Mouse (Mus musculus) hindbrain, embryonic 12.5 days (tissue): ENCODE data around the gene Tekt3. TPM values are rescaled to one million over a fixed set of nuclear protein-coding genes. Genes with fewer than 3 reads are reported as not detected.

ENCODE experiments used
- ATAC-seq: fragments of 200-750 bp; cut with Nextera tagmentation; 2 replicates; pipeline ENCODE4 v1.8.0; 2017; ENCODE audit warnings: moderate TSS enrichment; ENCODE audit not compliant: low FRiP score
- H3K27ac ChIP-seq: fragments of 300-500 bp; sonication (generic); 2 replicates; pipeline ENCODE4 v1.5.1; 2016; ENCODE audit warnings: mild to moderate bottlenecking
- H3K27me3 ChIP-seq: fragments of 300-500 bp; sonication (generic); 2 replicates; pipeline ENCODE4 v1.6.1; 2016; ENCODE audit warnings: mild to moderate bottlenecking
- H3K36me3 ChIP-seq: fragments of 300-500 bp; sonication (generic); 2 replicates; pipeline ENCODE4 v1.6.1; 2016; ENCODE audit warnings: mild to moderate bottlenecking
- H3K4me1 ChIP-seq: fragments of 300-500 bp; sonication (generic); 2 replicates; pipeline ENCODE4 v1.6.1; 2016
- H3K4me2 ChIP-seq: fragments of 300-500 bp; sonication (generic); replicated peaks from 2 replicates; pipeline ENCODE4 v1.6.1; 2016; ENCODE audit warnings: mild to moderate bottlenecking
- H3K4me3 ChIP-seq: fragments of 300-500 bp; sonication (generic); 2 replicates; pipeline ENCODE4 v1.5.1; 2016; ENCODE audit warnings: mild to moderate bottlenecking
- H3K9ac ChIP-seq: fragments of 300-500 bp; sonication (generic); 2 replicates; pipeline ENCODE4 v1.6.1; 2016; ENCODE audit warnings: mild to moderate bottlenecking, moderate library complexity
- H3K9me3 ChIP-seq: fragments of 300-500 bp; sonication (generic); replicated peaks from 2 replicates; pipeline ENCODE4 v1.6.1; 2016; ENCODE audit warnings: mild to moderate bottlenecking
- WGBS: fragments of 180-500 bp; shearing (Covaris S2); methylation state at CpG from one replicate; pipeline ENCODE4 v1.1.7; 2016; 5-methylcytosine and 5-hydroxymethylcytosine counted together
- polyA plus RNA-seq: library from polyadenylated mRNA; unstranded; fragments of >200 nt; fragmentation: Nextera tagmentation; extraction: Ambion mirVana; gene quantifications from 2 replicates; pipeline ENCODE4 v1.2.1, GENCODE M21; 2016

Gene Tekt3
- polyA plus RNA-seq, 1 experiment from 2014 or later: not detected

DNA sequence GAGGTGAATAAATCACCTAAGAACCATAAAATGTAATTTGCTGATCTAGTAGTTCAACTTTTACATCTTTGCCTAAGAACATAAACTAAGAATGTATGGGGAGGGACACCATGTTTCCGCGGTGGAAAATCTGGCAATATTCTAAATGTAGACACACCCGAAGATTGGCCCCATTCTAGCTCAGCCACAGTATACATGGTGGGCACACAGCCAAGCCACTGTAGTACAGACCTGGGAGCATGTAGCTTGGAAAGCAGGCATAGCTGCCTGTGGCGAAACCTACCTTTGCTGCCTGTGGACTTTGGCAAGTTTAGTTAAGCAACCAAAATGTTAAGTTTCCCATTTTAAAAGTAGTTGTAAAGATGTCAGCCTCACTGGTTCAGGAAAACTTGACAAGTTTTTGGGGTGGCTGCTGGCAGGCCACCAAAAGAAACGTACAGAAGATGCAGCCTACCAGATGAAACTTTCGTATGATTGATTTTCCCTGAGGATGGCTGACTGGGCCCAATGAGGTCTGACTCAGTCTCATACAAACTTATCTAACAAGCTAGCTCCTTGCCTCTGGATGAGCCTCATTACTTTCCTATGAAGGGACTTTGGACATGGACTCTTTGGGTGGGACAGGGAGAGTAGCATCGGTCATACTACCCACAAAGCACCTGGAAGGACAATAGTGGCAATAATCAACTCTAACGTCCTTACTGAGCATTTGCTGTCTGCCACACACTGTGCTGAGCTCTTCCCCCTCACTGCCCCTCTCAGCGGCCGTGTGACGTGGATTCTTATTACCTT lies 25.8 kb upstream of the Tekt3 start:
- Histone ChIP-seq H3K4me3 (no peak overlapping the region), H3K36me3 (no peaks in the 10 kb centered on the region), H3K9me3 (no peaks in the 10 kb centered on the region), H3K4me2 (no peak overlapping the region), H3K9ac (no peak overlapping the region), H3K4me1 (peaks cover 6% of the 10 kb centered on the region), H3K27me3 (no peaks in the 10 kb centered on the region), H3K27ac (no peak overlapping the region)
- 78% methylated on average over 11 of the region's 11 CpGs for WGBS
- no peak for ATAC-seq

DNA sequence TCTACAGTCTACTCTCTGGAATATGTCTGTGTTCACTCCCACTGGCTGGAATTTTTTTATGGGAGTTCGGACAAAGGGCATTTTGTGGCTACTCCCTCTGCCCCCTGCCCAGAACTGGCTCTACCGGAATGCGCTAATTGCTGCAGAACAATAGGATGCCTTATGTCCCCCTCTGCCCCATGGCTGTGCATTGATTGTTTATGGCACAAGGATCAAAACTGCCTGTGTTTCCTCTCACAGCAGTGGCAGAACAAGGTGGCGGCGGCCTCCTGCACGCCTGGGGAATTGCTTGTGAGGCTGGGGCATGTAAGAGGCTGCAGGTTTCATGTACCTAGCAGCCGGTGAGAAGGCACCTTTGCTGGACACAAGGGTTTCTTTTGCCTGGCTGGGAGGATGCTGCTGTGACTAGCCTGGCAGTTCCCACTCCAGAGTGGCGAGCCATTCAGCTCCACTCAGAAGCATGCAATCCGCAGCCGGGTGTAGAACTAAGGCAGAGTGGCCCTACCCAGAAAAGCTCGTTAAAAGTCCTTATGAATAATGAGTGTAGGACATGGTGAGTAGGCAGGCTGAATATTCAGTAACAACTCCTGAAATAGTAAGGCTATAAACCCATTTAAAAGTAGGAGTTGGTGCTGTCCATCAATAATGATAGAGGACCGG lies 21.3 kb upstream of the Tekt3 start:
- Histone ChIP-seq H3K4me3 (no peak overlapping the region), H3K4me1 (peaks cover 8% of the 10 kb centered on the region), H3K36me3 (no peaks in the 10 kb centered on the region), H3K4me2 (no peak overlapping the region), H3K27ac (no peak overlapping the region), H3K9me3 (no peaks in the 10 kb centered on the region), H3K27me3 (no peaks in the 10 kb centered on the region), H3K9ac (no peak overlapping the region)
- ATAC-seq: no peak
- 48% methylated on average over 12 of the region's 12 CpGs for WGBS

DNA sequence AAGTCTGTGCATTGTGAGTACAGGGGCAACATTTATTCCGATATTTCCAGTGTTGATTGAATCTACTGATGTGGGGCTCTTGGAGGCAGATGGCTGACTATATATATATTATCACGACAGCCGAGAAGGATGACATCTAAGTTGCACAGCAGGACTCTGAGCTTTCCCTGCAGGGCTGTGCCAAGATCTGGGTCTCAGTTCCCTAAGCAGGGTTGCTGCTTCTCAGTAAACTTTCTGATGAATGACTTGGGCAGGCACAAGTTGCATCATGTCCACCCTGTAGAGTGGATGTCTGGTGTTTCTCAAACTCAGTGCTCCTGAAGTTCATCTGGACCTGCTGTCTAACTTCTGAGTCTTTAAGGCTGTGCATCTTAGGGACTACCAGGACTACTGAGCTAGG lies 15.7 kb upstream of the Tekt3 start:
- Histone ChIP-seq H3K36me3 (no peaks in the 10 kb centered on the region), H3K27me3 (no peaks in the 10 kb centered on the region), H3K9me3 (no peaks in the 10 kb centered on the region), H3K27ac (no peak overlapping the region), H3K9ac (no peak overlapping the region), H3K4me3 (no peak overlapping the region), H3K4me1 (peaks cover under 1% of the 10 kb centered on the region; the same call in 1 of the 2 replicates), H3K4me2 (no peak overlapping the region)
- 77% methylated on average over 3 of the region's 3 CpGs for WGBS
- ATAC-seq: no peak

DNA sequence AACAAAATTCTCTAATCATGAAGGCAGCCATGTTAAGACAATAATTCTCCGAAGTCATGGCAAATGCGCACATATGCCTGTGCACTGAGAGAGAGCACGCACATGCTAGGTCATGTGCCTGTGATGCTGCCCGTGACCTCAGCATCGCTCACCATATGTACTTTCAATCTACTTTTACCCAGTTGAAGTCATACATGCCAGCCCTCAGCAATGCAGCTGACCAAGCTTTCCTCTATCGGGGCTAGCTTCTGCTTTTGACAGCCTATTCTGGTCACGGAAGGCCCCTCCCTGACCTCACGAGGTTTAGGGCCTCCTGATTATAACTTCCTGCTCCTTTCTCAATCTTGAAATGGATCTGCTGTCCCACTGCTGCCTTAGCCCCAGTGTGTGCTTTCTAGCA lies 15.1 kb upstream of the Tekt3 start:
- WGBS: 87% methylated on average over 8 of the region's 8 CpGs
- H3K27ac ChIP-seq: no peak overlapping the region
- no peaks in the 10 kb centered on the region for H3K36me3 ChIP-seq

DNA sequence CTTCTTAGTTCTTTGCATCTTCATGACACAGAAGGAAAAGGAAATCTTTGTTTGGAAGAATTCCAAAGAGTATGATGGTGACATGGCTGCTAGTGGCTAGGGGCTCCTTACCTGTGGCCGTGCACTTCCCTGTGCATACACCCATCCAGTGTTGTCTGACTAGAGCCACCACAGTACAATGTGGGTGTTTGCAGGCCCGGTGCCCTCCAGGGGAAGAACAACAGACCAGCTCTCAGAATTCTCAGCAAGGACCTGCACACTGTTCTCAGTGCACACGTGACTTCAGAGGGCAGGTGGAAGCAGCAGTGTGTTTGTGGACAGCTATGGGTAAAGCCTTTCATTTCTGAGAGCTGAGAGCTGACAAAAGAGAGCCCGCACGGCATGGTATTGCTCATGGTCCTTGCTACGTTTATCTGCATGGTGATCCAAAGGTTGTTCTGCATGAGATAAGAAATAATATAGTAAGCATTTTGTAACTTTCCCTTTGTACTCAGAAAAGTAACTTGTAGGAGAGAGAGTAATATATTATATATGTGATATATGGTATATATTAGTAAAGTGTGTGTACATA lies 11.0 kb upstream of the Tekt3 start:
- WGBS: 89% methylated on average over 6 of the region's 6 CpGs
- Histone ChIP-seq H3K36me3 (no peaks in the 10 kb centered on the region), H3K4me3 (no peak overlapping the region), H3K27ac (no peak overlapping the region), H3K4me1 (no peaks in the 10 kb centered on the region), H3K9me3 (no peaks in the 10 kb centered on the region), H3K4me2 (no peak overlapping the region), H3K9ac (no peak overlapping the region), H3K27me3 (no peaks in the 10 kb centered on the region)
- no peak for ATAC-seq

More for the DNA sequence above, 15.1 kb upstream of the Tekt3 start:
- H3K27me3 ChIP-seq: no peaks in the 10 kb centered on the region
- H3K9ac ChIP-seq: no peak overlapping the region
- H3K4me3 ChIP-seq: no peak overlapping the region
- no peak overlapping the region for H3K4me2 ChIP-seq
- no peaks in the 10 kb centered on the region for H3K9me3 ChIP-seq
- no peaks in the 10 kb centered on the region for H3K4me1 ChIP-seq
- ATAC-seq: no peak

DNA sequence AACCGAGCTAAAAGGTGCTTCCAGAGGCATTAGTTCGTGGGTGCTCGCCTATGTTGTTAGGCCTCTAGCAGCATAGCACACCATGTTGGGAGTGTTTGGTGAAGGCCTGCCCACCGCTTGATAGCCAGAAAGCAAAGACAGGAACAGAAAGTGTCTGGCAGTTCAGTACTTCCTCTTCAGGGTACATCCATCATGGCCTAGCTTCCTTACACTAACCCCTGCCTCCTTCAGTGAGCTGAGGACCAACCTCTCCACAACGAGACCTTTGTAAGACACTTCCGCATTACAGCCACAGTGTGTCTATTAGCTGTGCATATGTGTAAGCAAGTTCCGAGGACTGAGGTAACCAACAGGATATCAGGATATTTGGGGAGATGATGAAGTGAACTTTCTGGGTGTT lies 10.4 kb upstream of the Tekt3 start:
- Histone ChIP-seq H3K4me3 (no peak overlapping the region), H3K36me3 (no peaks in the 10 kb centered on the region), H3K27ac (no peak overlapping the region), H3K4me1 (no peaks in the 10 kb centered on the region), H3K9ac (no peak overlapping the region), H3K27me3 (no peaks in the 10 kb centered on the region), H3K4me2 (no peak overlapping the region), H3K9me3 (no peaks in the 10 kb centered on the region)
- ATAC-seq: no peak
- 92% methylated on average over 7 of the region's 7 CpGs for WGBS

DNA sequence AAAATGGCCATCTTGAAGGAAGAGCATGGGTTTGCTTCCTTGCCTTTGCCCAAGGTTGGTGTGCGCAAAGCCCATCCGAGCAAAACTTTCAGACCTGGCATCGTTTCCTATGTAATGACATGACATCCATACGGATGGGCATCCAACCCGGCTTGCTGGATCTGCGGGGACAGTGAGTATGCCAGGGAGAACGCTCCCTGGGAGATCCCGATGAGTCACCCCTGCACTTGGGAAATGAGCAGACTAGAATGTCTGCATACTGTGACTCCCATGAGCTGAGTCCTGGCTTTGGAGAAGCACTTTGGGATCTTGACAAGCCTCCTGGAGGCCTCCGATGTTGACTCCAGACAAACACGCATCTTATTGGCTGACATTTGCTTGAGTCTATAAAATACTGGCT lies 9.5 kb upstream of the Tekt3 start:
- Histone ChIP-seq H3K4me2 (no peak overlapping the region), H3K4me3 (no peak overlapping the region), H3K9me3 (no peaks in the 10 kb centered on the region), H3K36me3 (no peaks in the 10 kb centered on the region), H3K27ac (no peak overlapping the region), H3K9ac (no peak overlapping the region), H3K27me3 (no peaks in the 10 kb centered on the region), H3K4me1 (no peaks in the 10 kb centered on the region)
- WGBS: 93% methylated on average over 10 of the region's 10 CpGs
- no peak for ATAC-seq

DNA sequence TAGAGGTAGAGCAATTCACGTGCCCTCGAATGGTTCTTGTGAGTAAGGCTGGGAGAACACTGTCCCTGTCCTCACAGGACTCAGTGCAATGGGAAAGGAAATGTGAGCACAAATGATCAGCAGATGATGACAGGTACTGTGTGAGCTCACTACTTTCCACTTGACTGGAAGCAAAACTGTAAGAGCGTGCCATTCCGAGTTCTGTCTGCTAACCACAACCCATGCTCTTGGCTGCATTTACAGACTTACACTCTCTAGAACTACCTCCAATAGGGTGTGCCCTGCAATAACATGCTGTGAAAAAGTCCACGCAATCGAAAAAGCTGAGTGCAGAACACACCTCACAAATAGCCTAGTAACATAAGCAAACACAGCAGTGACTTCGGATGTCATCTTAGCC lies 5.9 kb upstream of the Tekt3 start:
- ATAC-seq: no peak
- no peak overlapping the region for H3K4me3 ChIP-seq
- peaks cover 2% of the 10 kb centered on the region; the same call in 1 of the 2 replicates for H3K27me3 ChIP-seq
- H3K27ac ChIP-seq: no peak overlapping the region
- no peaks in the 10 kb centered on the region for H3K9me3 ChIP-seq
- H3K36me3 ChIP-seq: no peaks in the 10 kb centered on the region
- H3K4me1 ChIP-seq: no peaks in the 10 kb centered on the region
- no peak overlapping the region for H3K9ac ChIP-seq
- WGBS: 93% methylated on average over 7 of the region's 7 CpGs
- no peak overlapping the region for H3K4me2 ChIP-seq

DNA sequence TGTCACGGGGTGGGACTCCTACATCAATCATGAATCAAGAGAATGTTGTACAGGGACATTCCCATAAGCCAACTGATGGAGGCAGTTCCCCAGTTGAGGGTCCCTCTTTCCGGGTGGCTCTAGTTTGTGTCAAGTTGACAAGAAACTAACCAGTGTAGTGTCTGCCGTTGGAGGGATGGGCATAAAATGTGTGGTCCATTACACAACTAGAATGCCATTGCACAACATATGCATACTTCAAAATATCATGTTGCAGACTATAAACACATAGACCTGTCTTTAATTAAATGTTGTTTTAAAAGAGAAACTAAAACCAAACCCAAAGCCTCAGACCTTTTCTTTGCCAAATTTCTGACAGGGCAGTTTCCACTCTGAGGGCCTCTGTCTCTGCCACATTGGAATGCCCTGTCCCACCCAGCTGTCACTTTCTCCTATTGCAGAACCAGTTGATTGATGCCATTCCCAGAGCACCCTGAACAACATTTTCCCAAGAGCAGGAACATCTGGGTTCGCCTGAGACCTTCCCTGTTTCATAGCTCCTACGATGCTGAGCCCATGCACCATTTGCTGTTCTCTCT lies 3.0 kb upstream of the Tekt3 start:
- no peak overlapping the region for H3K27ac ChIP-seq
- WGBS: 67% methylated on average over 5 of the region's 5 CpGs
- H3K36me3 ChIP-seq: no peaks in the 10 kb centered on the region
- H3K9ac ChIP-seq: no peak overlapping the region
- no peak for ATAC-seq
- H3K4me2 ChIP-seq: no peak overlapping the region
- peaks cover 4% of the 10 kb centered on the region; the same call in 1 of the 2 replicates for H3K27me3 ChIP-seq
- peaks cover 5% of the 10 kb centered on the region for H3K4me1 ChIP-seq
- H3K4me3 ChIP-seq: no peak overlapping the region
- H3K9me3 ChIP-seq: no peaks in the 10 kb centered on the region

DNA sequence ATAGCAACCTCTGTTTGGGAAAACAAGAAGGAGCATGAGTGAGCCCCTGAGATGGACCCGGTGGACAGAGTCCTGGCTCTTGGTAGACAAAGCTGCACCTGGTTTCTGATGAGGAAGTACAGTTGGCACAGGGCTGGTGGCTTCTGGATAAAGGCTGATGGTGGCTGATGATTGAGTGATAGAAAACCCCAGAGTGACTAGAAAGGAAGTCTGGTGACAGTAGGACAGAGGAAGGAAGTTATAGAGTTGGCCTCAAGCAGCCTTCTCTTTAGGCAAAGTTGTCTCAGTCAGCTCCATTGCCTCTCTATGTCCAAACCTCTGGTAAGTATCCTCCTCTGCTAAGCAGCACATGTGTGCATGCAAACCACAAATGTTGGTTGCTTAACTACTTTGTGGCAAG lies 1.5 kb upstream of the Tekt3 start:
- Histone ChIP-seq H3K4me2 (no peak overlapping the region), H3K4me1 (peaks cover 5% of the 10 kb centered on the region), H3K4me3 (no peak overlapping the region), H3K27ac (no peak overlapping the region), H3K27me3 (peaks cover 4% of the 10 kb centered on the region; the same call in 1 of the 2 replicates), H3K36me3 (no peaks in the 10 kb centered on the region), H3K9ac (no peak overlapping the region), H3K9me3 (no peaks in the 10 kb centered on the region)
- ATAC-seq: no peak
- WGBS: 89% methylated on average over 1 of the region's 1 CpGs

DNA sequence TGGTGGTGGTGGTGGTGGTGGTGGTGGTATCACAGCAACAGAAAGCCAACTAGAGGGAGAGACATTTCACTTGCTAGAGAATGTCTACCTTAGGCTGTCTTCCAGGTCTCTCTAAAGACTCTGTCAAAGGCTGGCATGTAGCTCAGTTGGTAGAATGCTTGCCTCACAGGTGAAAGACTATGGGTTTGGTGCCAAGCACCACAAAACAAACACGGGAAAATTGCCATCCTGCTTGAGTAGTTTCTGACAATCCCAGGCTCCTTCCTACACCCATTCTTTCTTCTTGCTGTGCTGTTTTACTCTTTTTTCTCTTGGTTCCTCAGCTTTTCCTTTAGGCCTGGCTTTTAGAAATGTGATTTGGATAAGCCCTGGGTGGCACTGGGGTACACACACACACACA lies 5.1 kb downstream of the Tekt3 start:
- 74% methylated on average over 1 of the region's 1 CpGs for WGBS
- H3K9ac ChIP-seq: no peak overlapping the region

DNA sequence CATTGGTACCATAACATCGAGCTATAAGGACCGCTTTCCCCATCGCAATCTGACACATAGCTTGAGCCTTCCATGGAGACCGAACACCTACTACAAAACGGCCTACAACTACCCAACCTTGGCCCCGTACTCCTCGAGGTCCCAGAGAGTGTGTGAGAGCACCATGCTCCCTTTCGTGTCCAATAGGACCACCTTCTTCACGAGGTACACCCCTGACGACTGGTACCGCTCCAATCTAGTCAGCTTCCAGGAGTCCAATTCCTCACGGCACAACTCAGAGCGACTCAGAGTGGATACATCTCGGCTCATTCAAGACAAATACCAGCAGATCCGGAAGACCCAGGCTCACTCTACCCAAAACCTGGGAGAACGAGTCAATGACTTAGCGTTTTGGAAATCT lies 8.6 kb downstream of the Tekt3 start:
- H3K4me1 ChIP-seq: no peaks in the 10 kb centered on the region
- no peaks in the 10 kb centered on the region for H3K36me3 ChIP-seq
- H3K9ac ChIP-seq: no peak overlapping the region
- H3K4me2 ChIP-seq: no peak overlapping the region
- no peak overlapping the region for H3K27ac ChIP-seq
- no peaks in the 10 kb centered on the region for H3K9me3 ChIP-seq
- no peaks in the 10 kb centered on the region for H3K27me3 ChIP-seq
- 91% methylated on average over 17 of the region's 17 CpGs for WGBS
- no peak overlapping the region for H3K4me3 ChIP-seq
- ATAC-seq: no peak

More for the DNA sequence above, 5.1 kb downstream of the Tekt3 start:
- no peak overlapping the region for H3K27ac ChIP-seq
- H3K36me3 ChIP-seq: no peaks in the 10 kb centered on the region
- H3K4me1 ChIP-seq: peaks cover 3% of the 10 kb centered on the region
- H3K9me3 ChIP-seq: no peaks in the 10 kb centered on the region
- ATAC-seq: no peak
- H3K27me3 ChIP-seq: no peaks in the 10 kb centered on the region
- H3K4me2 ChIP-seq: no peak overlapping the region
- H3K4me3 ChIP-seq: no peak overlapping the region
